Mouse (Mus musculus) heart, embryonic 13.5 days (tissue): ENCODE measurements around the gene Tmem132e. TPM values are rescaled to one million over a fixed set of nuclear protein-coding genes. Genes with fewer than 3 reads are reported as not detected.

Experiments used
- ATAC-seq: fragments of 200-750 bp; cut with Nextera tagmentation; 2 replicates; pipeline ENCODE4 v1.8.0; 2017; ENCODE audit warnings: moderate TSS enrichment; ENCODE audit not compliant: insufficient number of reproducible peaks, low FRiP score, low TSS enrichment; ENCODE audit errors: extremely low read depth
- H3K27ac ChIP-seq: fragments of 300-500 bp; sonication (generic); replicated peaks from 2 replicates; pipeline ENCODE4 v1.5.1; 2015; ENCODE audit warnings: moderate library complexity, mild to moderate bottlenecking, inconsistent platforms
- H3K27me3 ChIP-seq: fragments of 300-500 bp; sonication (generic); replicated peaks from 2 replicates; pipeline ENCODE4 v1.6.1; 2015; ENCODE audit warnings: mild to moderate bottlenecking, inconsistent platforms
- H3K36me3 ChIP-seq: fragments of 300-500 bp; sonication (generic); 2 replicates; pipeline ENCODE4 v1.6.1; 2015; ENCODE audit warnings: mild to moderate bottlenecking, inconsistent platforms
- H3K4me1 ChIP-seq: fragments of 300-500 bp; sonication (generic); 2 replicates; pipeline ENCODE4 v1.6.1; 2015; ENCODE audit warnings: inconsistent platforms
- H3K4me2 ChIP-seq: fragments of 300-500 bp; sonication (generic); 2 replicates; pipeline ENCODE4 v1.6.1; 2015; ENCODE audit warnings: inconsistent platforms, mild to moderate bottlenecking, moderate library complexity
- H3K4me3 ChIP-seq: fragments of 300-500 bp; sonication (generic); 2 replicates; pipeline ENCODE4 v1.5.1; 2015; ENCODE audit warnings: moderate library complexity, mild to moderate bottlenecking, inconsistent platforms
- H3K9ac ChIP-seq: fragments of 300-500 bp; sonication (generic); 2 replicates; pipeline ENCODE4 v1.6.1; 2015; ENCODE audit warnings: inconsistent platforms, mild to moderate bottlenecking, moderate library complexity
- H3K9me3 ChIP-seq: fragments of 300-500 bp; sonication (generic); 2 replicates; pipeline ENCODE4 v1.6.1; 2016; ENCODE audit warnings: inconsistent platforms
- WGBS: fragments of 180-500 bp; shearing (Covaris S2); methylation state at CpG from one replicate; pipeline ENCODE4 v1.1.7; 2015; ENCODE audit warnings: mixed read lengths; 5-methylcytosine and 5-hydroxymethylcytosine counted together
- polyA plus RNA-seq: library from polyadenylated mRNA; unstranded; fragments of >200 nt; fragmentation: Nextera tagmentation; extraction: Ambion mirVana; gene quantifications from 2 replicates; pipeline ENCODE4 v1.2.1, GENCODE M21; 2015

Gene Tmem132e
- polyA plus RNA-seq, 1 experiment from 2014 or later = 0.15 TPM

GRCm38 (mm10) chr11:82434091-82434831 is 45.6 kb downstream of the Tmem132e start:
- Histone ChIP-seq H3K4me1 (peaks cover 9% of the 10 kb centered on the region), H3K27ac (no peak overlapping the region), H3K36me3 (no peaks in the 10 kb centered on the region), H3K4me2 (peak overlapping the region; percentile 67), H3K9me3 (no peaks in the 10 kb centered on the region), H3K4me3 (peak overlapping the region; percentile 47), H3K27me3 (peaks cover 87% of the 10 kb centered on the region), H3K9ac (no peak overlapping the region)
- ATAC-seq = no peak
- WGBS = 1% methylated on average over 62 of the region's 62 CpGs

DNA sequence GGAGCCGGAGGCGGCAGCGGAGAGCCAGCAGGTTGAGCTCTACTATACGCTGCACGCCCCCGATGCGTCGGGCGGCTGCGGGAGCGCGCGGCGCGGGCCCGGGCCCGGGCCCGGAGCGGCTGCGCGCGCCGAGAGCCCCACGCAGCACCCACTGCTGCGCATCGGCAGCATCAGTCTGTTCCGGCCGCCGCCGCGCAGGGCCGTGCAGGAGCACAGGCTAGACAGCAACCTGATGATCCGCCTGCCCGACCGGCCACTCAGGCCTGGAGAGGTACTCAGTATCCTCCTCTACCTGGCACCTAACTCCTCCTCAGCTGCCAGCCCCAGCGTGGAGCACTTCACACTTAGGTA is 46.1 kb downstream of the Tmem132e start:
- Histone ChIP-seq H3K36me3 (no peaks in the 10 kb centered on the region), H3K27me3 (peaks cover 85% of the 10 kb centered on the region), H3K4me1 (peaks cover 9% of the 10 kb centered on the region), H3K4me2 (peak overlapping the region; percentile 67), H3K9ac (no peak overlapping the region), H3K4me3 (peak overlapping the region; percentile 47), H3K9me3 (no peaks in the 10 kb centered on the region), H3K27ac (no peak overlapping the region)
- ATAC-seq = no peak
- WGBS = 3% methylated on average over 26 of the region's 36 CpGs

DNA sequence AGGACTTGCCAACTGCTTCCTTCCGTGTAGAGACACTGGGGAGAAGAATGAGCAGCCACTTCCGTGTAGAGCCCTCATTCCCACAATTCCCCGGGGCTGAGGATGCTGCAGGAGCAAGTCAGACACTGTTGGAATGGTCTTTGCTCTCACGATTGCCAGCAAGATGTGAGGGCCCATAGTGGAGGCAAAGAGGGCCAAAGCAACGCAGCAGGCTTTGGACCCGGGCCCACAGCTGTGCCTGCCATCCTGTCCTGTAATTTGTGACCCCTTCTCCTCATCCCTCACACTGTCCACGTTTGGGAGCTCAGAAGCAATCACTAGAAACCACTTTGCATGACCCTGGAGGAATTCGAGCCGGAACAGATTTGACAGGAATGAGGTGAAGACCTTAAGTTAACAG is 59.8 kb downstream of the Tmem132e start:
- H3K9ac ChIP-seq = no peak overlapping the region
- H3K27ac ChIP-seq = no peak overlapping the region
- no peaks in the 10 kb centered on the region for H3K9me3 ChIP-seq
- H3K36me3 ChIP-seq = no peaks in the 10 kb centered on the region
- no peak for ATAC-seq
- no peak overlapping the region for H3K4me2 ChIP-seq
- peaks cover 27% of the 10 kb centered on the region for H3K27me3 ChIP-seq
- no peak overlapping the region for H3K4me3 ChIP-seq
- no peaks in the 10 kb centered on the region for H3K4me1 ChIP-seq
- 53% methylated on average over 9 of the region's 9 CpGs for WGBS

DNA sequence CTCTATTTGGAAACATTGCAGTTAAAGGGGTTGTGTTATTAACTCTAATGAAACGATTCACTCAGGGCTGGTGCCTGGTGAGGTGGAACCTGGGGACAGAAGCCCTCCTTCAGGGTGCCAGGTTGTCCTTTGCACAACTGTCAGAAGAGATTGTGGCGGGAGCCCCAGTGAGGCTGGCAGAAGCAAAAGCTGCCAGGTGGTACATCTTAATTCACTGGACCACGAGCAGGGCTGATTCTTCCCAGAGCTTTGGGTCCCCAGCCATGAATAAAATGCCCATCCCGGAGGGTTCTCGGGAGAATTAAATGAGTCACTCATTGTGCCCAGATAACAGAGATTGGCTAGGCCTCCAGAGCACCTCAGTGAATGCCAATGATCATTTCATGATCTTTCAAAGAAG is 63.8 kb downstream of the Tmem132e start:
- no peak overlapping the region for H3K4me3 ChIP-seq
- H3K9me3 ChIP-seq = no peaks in the 10 kb centered on the region
- no peaks in the 10 kb centered on the region for H3K36me3 ChIP-seq
- peaks cover 6% of the 10 kb centered on the region; the same call in 1 of the 2 replicates for H3K27me3 ChIP-seq
- H3K4me1 ChIP-seq = no peaks in the 10 kb centered on the region
- no peak overlapping the region for H3K4me2 ChIP-seq
- ATAC-seq = no peak
- H3K27ac ChIP-seq = no peak overlapping the region
- H3K9ac ChIP-seq = no peak overlapping the region
- 63% methylated on average over 5 of the region's 5 CpGs for WGBS

GRCm38 (mm10) chr11:82453230-82453629 is 64.5 kb downstream of the Tmem132e start:
- ATAC-seq = no peak
- peaks cover 6% of the 10 kb centered on the region; the same call in 1 of the 2 replicates for H3K27me3 ChIP-seq
- no peak overlapping the region for H3K27ac ChIP-seq
- H3K4me3 ChIP-seq = no peak overlapping the region
- no peaks in the 10 kb centered on the region for H3K9me3 ChIP-seq
- WGBS = 62% methylated on average over 7 of the region's 7 CpGs
- no peak overlapping the region for H3K4me2 ChIP-seq
- H3K4me1 ChIP-seq = no peaks in the 10 kb centered on the region
- H3K36me3 ChIP-seq = no peaks in the 10 kb centered on the region
- H3K9ac ChIP-seq = no peak overlapping the region

- H3K36me3 ChIP-seq = no peaks in the 10 kb centered on the region
- no peaks in the 10 kb centered on the region for H3K4me1 ChIP-seq
- ATAC-seq = no peak
- H3K9ac ChIP-seq = no peak overlapping the region
- no peak overlapping the region for H3K4me2 ChIP-seq
- 74% methylated on average over 7 of the region's 7 CpGs for WGBS
- no peak overlapping the region for H3K4me3 ChIP-seq
- H3K27ac ChIP-seq = no peak overlapping the region
- H3K27me3 ChIP-seq = peaks cover 6% of the 10 kb centered on the region
- no peaks in the 10 kb centered on the region for H3K9me3 ChIP-seq
Measured at GRCm38 (mm10) chr11:82461326-82461725, 72.6 kb downstream of the Tmem132e start.

GRCm38 (mm10) chr11:82465536-82465935 is 76.8 kb downstream of the Tmem132e start:
- no peak for ATAC-seq
- H3K36me3 ChIP-seq = no peaks in the 10 kb centered on the region
- H3K4me1 ChIP-seq = no peaks in the 10 kb centered on the region
- no peaks in the 10 kb centered on the region; the same call in 1 of the 2 replicates for H3K27me3 ChIP-seq
- H3K4me3 ChIP-seq = no peak overlapping the region
- H3K9me3 ChIP-seq = no peaks in the 10 kb centered on the region
- WGBS = 82% methylated on average over 9 of the region's 9 CpGs
- H3K27ac ChIP-seq = no peak overlapping the region
- H3K9ac ChIP-seq = no peak overlapping the region
- no peak overlapping the region for H3K4me2 ChIP-seq

DNA sequence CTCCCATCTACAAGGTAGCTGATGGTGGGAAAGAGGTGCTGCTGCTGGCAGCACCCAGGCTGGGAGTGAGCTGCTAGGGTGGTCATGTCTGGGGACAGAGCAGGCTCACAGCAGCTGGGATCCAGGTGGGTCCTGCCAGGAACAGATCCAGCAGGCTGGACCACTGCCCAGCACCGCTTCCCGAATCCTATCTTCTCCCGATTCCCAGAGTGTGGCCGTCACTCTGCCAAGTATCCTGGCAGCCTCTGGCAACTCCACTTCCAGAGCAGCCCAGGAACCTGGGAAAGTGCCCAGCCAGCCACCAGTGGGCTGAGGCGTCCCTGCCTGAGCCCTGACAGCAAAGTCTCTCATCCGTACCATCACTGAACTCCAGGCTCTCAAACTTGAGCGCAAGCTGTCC is 78.5 kb downstream of the Tmem132e start:
- H3K4me1 ChIP-seq = no peaks in the 10 kb centered on the region
- no peaks in the 10 kb centered on the region for H3K9me3 ChIP-seq
- WGBS = 71% methylated on average over 7 of the region's 7 CpGs
- no peak overlapping the region for H3K4me2 ChIP-seq
- H3K9ac ChIP-seq = no peak overlapping the region
- H3K27ac ChIP-seq = no peak overlapping the region
- H3K4me3 ChIP-seq = no peak overlapping the region
- no peaks in the 10 kb centered on the region; the same call in 1 of the 2 replicates for H3K27me3 ChIP-seq
- ATAC-seq = no peak
- H3K36me3 ChIP-seq = no peaks in the 10 kb centered on the region

DNA sequence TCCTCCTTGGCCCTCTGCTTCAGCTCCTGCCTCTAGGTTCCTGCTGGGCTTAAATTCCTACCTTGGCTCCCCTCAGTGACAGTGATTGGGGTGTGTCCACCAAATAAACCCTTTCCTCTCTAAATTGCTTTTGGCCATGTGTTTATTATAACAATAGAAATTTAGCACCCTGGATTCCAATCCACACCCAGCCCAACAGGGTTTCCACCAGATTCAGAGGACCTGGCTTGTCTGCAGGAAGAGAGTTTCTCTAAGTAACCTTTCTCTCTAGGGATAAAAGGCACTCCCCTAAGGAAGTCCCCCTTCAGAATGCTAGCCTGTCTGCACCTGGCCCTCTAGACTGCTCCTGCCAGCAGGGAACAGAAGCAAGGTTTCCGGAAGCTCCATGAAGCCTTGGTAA is 82.4 kb downstream of the Tmem132e start:
- no peak overlapping the region for H3K4me3 ChIP-seq
- H3K27ac ChIP-seq = no peak overlapping the region
- no peak overlapping the region for H3K4me2 ChIP-seq
- no peak for ATAC-seq
- H3K4me1 ChIP-seq = no peaks in the 10 kb centered on the region
- no peaks in the 10 kb centered on the region; the same call in 1 of the 2 replicates for H3K27me3 ChIP-seq
- H3K9me3 ChIP-seq = no peaks in the 10 kb centered on the region
- 61% methylated on average over 1 of the region's 1 CpGs for WGBS
- no peak overlapping the region for H3K9ac ChIP-seq
- no peaks in the 10 kb centered on the region for H3K36me3 ChIP-seq

GRCm38 (mm10) chr11:82473137-82473621 is 84.5 kb downstream of the Tmem132e start:
- ATAC-seq = no peak
- Histone ChIP-seq H3K9ac (no peak overlapping the region), H3K27me3 (no peaks in the 10 kb centered on the region; the same call in 1 of the 2 replicates), H3K9me3 (no peaks in the 10 kb centered on the region), H3K4me1 (no peaks in the 10 kb centered on the region), H3K4me2 (no peak overlapping the region), H3K4me3 (no peak overlapping the region), H3K36me3 (no peaks in the 10 kb centered on the region), H3K27ac (no peak overlapping the region)
- 52% methylated on average over 12 of the region's 12 CpGs for WGBS

DNA sequence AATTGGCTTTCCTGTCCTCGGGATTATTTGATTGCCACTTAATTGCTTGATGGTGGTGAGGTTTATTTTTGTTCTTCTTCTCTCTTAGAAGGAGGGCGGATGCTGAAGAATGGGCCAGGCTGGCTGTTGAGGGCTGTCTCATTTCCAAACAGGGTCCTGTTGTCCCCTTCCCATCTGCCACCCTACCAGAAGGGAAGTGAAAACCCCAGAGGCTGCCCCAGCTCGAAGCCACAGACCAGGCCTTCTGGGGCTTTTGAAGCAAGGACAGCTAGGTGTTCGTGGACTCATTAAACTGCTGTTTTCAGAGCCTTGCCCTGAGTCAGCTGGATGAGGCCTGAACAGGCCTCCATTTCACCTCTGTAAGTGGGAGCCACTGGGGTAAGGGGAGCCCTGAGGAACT is 87.4 kb downstream of the Tmem132e start:
- 65% methylated on average over 4 of the region's 4 CpGs for WGBS
- Histone ChIP-seq H3K4me2 (no peak overlapping the region), H3K9me3 (no peaks in the 10 kb centered on the region), H3K4me1 (no peaks in the 10 kb centered on the region), H3K4me3 (no peak overlapping the region), H3K27me3 (no peaks in the 10 kb centered on the region), H3K36me3 (no peaks in the 10 kb centered on the region), H3K9ac (no peak overlapping the region), H3K27ac (no peak overlapping the region)
- no peak for ATAC-seq

- H3K9ac ChIP-seq = no peak overlapping the region
- no peaks in the 10 kb centered on the region for H3K36me3 ChIP-seq
- H3K27me3 ChIP-seq = no peaks in the 10 kb centered on the region
- no peak overlapping the region for H3K4me2 ChIP-seq
- no peak overlapping the region for H3K4me3 ChIP-seq
- 76% methylated on average over 3 of the region's 3 CpGs for WGBS
- no peak overlapping the region for H3K27ac ChIP-seq
- no peak for ATAC-seq
- H3K4me1 ChIP-seq = no peaks in the 10 kb centered on the region
- H3K9me3 ChIP-seq = no peaks in the 10 kb centered on the region
Measured at GRCm38 (mm10) chr11:82477412-82477811, 88.7 kb downstream of the Tmem132e start.
